Mouse (Mus musculus) ES-E14 (cell line): ENCODE measurements around the gene Slc2a5. TPM values are rescaled to one million over a fixed set of nuclear protein-coding genes. Genes with fewer than 3 reads are reported as not detected.

ENCODE experiments used
- DNase-seq: peaks from one replicate; pipeline ENCODE4 v3.0.0-alpha.2; 2013; ENCODE audit warnings: low read depth, low spot score
- H3K27ac ChIP-seq: 2 replicates; pipeline ENCODE4 v1.5.1; 2012; ENCODE audit warnings: low read depth, mild to moderate bottlenecking, low read length, moderate library complexity, mixed read lengths; ENCODE audit not compliant: poor library complexity, insufficient read depth, severe bottlenecking
- H3K36me3 ChIP-seq: 2 replicates; pipeline ENCODE4 v1.6.1; 2012; ENCODE audit warnings: mild to moderate bottlenecking, low read length, moderate library complexity, mixed read lengths; ENCODE audit not compliant: control insufficient read depth, poor library complexity, insufficient read depth, severe bottlenecking
- H3K4me1 ChIP-seq, 2 experiments: fragments of 150-350 bp in 1 of 2; sonication (generic) in 1 of 2; 2 replicates each; pipeline ENCODE4 v1.6.1; 2012; ENCODE audit warnings: low read length in 2 of 2, mild to moderate bottlenecking in 1 of 2, mixed read lengths in 1 of 2; ENCODE audit not compliant: control insufficient read depth in 2 of 2, insufficient read depth in 2 of 2, poor library complexity in 1 of 2
- H3K4me3 ChIP-seq, 2 experiments: fragments of 150-350 bp in 1 of 2; sonication (generic) in 1 of 2; 2 replicates each; pipeline ENCODE4 v1.5.1; 2012; ENCODE audit warnings: low read length in 2 of 2, low read depth in 1 of 2, mild to moderate bottlenecking in 1 of 2, mixed read lengths in 1 of 2; ENCODE audit not compliant: insufficient read depth in 1 of 2, poor library complexity in 1 of 2, severe bottlenecking in 1 of 2
- H3K9ac ChIP-seq: 2 replicates; pipeline ENCODE4 v1.6.1; 2012; ENCODE audit warnings: low read depth, mild to moderate bottlenecking, low read length, mixed read lengths; ENCODE audit not compliant: poor library complexity, insufficient read depth, severe bottlenecking
- H3K9me3 ChIP-seq: fragments of 150-350 bp; sonication (generic); 2 replicates; pipeline ENCODE4 v1.6.1; 2012; ENCODE audit warnings: low read depth, mild to moderate bottlenecking, low read length; ENCODE audit not compliant: control insufficient read depth, insufficient read depth
- CHD2 ChIP-seq: IDR thresholded peaks from 2 replicates; pipeline ENCODE4 v1.6.1; 2014; ENCODE audit warnings: mild to moderate bottlenecking, low read depth, low read length, inconsistent platforms
- HCFC1 ChIP-seq: IDR thresholded peaks from 2 replicates; pipeline ENCODE4 v1.6.1; 2012; ENCODE audit warnings: low read length, inconsistent platforms, borderline replicate concordance; ENCODE audit not compliant: insufficient read depth
- MAFK ChIP-seq: IDR thresholded peaks from 2 replicates; pipeline ENCODE4 v1.6.1; 2014; ENCODE audit warnings: mild to moderate bottlenecking, low read depth, low read length, inconsistent platforms; ENCODE audit not compliant: insufficient read depth
- ZC3H11A ChIP-seq: IDR thresholded peaks from 2 replicates; pipeline ENCODE4 v1.6.1; 2012; ENCODE audit warnings: low read depth, mild to moderate bottlenecking, inconsistent platforms, low read length, borderline replicate concordance
- ZNF384 ChIP-seq: IDR thresholded peaks from 2 replicates; pipeline ENCODE4 v1.6.1; 2012; ENCODE audit warnings: low read depth, low read length, inconsistent platforms
- in situ Hi-C, 2 experiments: fragments of 600-800 bp; cut with MboI; formaldehyde crosslinking; loops; one replicate each; pipeline ENCODE4 v1.15.1; 2025; ENCODE audit warnings: low sequenced_read_pairs in 2 of 2, inconsistent platforms in 1 of 2; ENCODE audit not compliant: unreplicated experiment in 2 of 2
- total RNA-seq: library from RNA; depleted of rRNA; stranded (reverse); fragments of 300-350 nt; gene quantifications from 2 replicates; pipeline ENCODE4 v1.2.3, GENCODE M21; 2012

Slc2a5 gene
- total RNA-seq, 1 experiment, result 3.2 TPM

DNA sequence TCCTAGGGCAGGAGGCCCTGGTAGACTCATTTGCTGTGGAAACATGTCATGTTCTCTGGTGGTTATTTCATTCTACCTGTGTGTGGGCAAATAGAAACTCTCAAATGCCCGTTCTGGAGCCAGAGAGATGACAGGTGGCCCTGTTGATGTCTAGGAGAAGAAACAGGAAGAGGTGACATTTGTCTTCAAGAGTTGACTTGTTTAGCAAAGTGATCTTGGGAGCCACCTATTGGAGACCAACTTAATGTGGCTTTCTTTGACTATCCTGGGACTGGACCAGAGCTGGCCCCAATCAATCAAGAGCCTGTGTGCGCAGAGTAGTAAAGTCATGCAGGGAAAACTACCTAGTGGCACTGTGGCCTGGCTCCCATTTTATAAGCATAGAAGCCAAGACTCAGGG lies 40.4 kb downstream of the Slc2a5 start:
- H3K27ac ChIP-seq, result no peak overlapping the region
- H3K4me1 ChIP-seq, result peaks cover 2 to 10% of the 10 kb centered on the region in 2 experiments; a peak in 1 of 4 replicates
- DNase-seq, result no peak
- no peaks in the 10 kb centered on the region for H3K36me3 ChIP-seq
- no peak overlapping the region for H3K9ac ChIP-seq
- in situ Hi-C loops, result no loop called here
- TF ChIP-seq CHD2 (no peak), ZC3H11A (no peak), ZNF384 (no peak), MAFK (no peak), HCFC1 (no peak)
- H3K4me3 ChIP-seq, result no peak overlapping the region
- no peaks in the 10 kb centered on the region for H3K9me3 ChIP-seq

DNA sequence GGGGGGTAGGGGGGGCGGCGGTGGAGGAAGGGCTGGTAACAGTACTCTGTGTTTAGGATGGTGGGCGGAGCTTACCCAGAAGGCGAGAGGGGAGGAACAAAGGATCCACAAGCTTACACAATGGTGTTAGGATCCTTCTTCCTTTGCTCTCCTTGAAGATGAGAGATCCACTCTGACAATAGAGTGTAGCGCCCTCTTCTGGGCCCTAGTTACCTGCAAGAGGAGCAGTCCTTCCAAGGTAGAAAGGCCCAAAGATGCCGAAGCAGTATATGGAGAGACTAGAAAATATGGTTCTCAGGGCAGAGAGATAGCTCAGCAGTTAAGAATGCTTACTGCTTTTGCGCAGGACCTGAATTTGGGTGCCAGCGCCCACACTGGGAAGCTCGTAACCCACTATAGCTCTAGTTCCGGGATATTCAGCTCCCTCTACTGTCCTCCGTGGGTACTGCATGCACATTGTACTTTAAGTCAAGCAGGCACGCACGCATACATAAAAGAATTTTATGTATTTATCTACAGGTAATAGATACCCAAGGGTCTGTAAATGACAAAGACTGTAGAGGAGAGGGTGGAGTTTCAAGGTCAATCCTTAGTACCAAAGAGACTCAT lies 43.6 kb downstream of the Slc2a5 start:
- Histone ChIP-seq H3K9ac (no peak overlapping the region), H3K27ac (no peak overlapping the region), H3K9me3 (no peaks in the 10 kb centered on the region), H3K36me3 (no peaks in the 10 kb centered on the region), H3K4me1 (peaks cover 0 to 10% of the 10 kb centered on the region in 2 experiments; a peak in 2 of 4 replicates), H3K4me3 (no peak overlapping the region)
- in situ Hi-C loops, result no loop called here
- DNase-seq, result no peak
- TF ChIP-seq CHD2 (no peak), MAFK (no peak)

DNA sequence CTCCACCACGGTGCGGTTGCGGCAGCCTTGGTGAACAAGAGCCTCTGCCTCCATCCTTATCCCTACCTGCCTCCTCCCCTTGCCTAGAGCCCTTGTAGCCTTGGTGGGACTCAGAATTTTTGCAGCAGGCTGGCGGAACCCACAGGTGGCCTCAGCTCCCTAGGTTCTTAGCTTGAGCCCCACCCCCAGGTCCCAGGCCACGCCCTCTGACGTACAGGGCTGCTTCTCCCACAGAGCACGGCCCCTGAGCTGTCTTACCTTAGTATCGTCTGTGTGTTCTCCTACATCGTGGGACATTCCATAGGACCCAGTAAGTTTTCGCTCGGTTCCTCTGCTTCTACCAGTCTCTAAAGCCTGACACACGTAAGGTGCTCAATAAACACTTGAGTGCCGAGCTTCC lies 45.8 kb downstream of the Slc2a5 start:
- Histone ChIP-seq H3K27ac (no peak overlapping the region), H3K36me3 (no peaks in the 10 kb centered on the region), H3K9me3 (no peaks in the 10 kb centered on the region), H3K9ac (no peak overlapping the region), H3K4me3 (no peak overlapping the region), H3K4me1 (peaks cover 0 to 9% of the 10 kb centered on the region in 2 experiments; a peak in 2 of 4 replicates)
- DNase-seq, result no peak
- TF ChIP-seq MAFK, result no peak
- TF ChIP-seq ZC3H11A, result no peak
- TF ChIP-seq ZNF384, result no peak
- TF ChIP-seq HCFC1, result no peak
- no peak for TF ChIP-seq CHD2
- in situ Hi-C loops, result no loop called here

DNA sequence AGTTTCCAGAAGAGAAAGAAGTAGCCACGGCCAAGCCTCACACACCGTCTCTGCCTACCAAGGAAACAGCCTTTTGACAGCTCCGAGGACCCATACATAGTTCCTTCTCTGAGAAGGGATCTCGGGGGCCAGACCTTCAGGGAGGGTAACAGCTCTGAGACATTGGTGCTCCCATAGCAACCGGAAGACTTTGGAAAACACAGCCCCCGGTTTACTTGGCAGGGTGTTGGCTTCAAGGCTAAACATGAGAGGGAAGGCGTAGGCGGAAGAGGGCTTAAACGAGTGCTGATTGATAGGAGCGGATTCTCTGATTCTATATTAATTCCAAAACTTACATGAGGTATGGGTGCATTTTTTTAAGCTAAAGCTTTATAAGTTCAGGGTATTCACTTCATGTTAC lies 49.3 kb downstream of the Slc2a5 start:
- no peak for DNase-seq
- TF ChIP-seq ZC3H11A, result no peak
- TF ChIP-seq MAFK, result no peak
- TF ChIP-seq HCFC1, result no peak
- TF ChIP-seq ZNF384, result no peak
- TF ChIP-seq CHD2, result no peak
- Histone ChIP-seq H3K9ac (no peak overlapping the region), H3K36me3 (no peaks in the 10 kb centered on the region), H3K4me3 (no peak overlapping the region), H3K9me3 (no peaks in the 10 kb centered on the region), H3K4me1 (peaks cover 0 to 11% of the 10 kb centered on the region in 2 experiments; a peak in 2 of 4 replicates), H3K27ac (no peak overlapping the region)
- in situ Hi-C loops, result no loop called here

DNA sequence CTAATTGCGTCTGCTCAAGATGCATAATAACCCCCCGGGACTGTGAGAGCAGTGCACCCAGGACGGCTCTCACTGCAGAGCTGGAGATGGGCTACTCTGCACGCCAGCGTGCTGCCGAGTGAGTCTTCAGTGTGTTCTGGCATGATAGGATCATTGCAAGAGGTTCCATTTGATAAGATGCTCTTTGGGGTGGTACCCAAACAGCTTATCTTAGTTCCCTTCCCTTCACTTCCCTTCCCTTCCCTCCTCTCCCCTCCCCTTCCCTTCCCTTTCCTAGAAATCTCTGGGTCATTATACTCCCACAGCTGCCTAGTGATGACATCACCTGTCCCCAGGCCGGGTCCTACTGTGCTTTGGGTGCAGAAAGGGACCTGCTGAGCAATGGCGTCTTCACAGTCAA lies 53.0 kb downstream of the Slc2a5 start:
- TF ChIP-seq ZC3H11A, result no peak
- no peak for TF ChIP-seq ZNF384
- no peak for TF ChIP-seq HCFC1
- no peak for TF ChIP-seq MAFK
- no peak for TF ChIP-seq CHD2
- H3K9ac ChIP-seq, result no peak overlapping the region
- no peaks in the 10 kb centered on the region for H3K9me3 ChIP-seq
- in situ Hi-C loops, result no loop called here
- H3K4me1 ChIP-seq, result peaks cover 0 to 7% of the 10 kb centered on the region in 2 experiments; a peak in 3 of 4 replicates
- H3K36me3 ChIP-seq, result no peaks in the 10 kb centered on the region
- DNase-seq, result no peak
- no peak overlapping the region for H3K27ac ChIP-seq
- no peak overlapping the region for H3K4me3 ChIP-seq
